Mouse (Mus musculus) monocyte, adult 59 days (primary cell): Measurements from ENCODE around the gene Smurf1. TPM values are rescaled to one million over a fixed set of nuclear protein-coding genes. Genes with fewer than 3 reads are reported as not detected.

Experiments
- total RNA-seq, 2 experiments: library from RNA; stranded (reverse); gene quantifications; one replicate each; pipeline ENCODE4 v1.2.4; 2023

Gene Smurf1
- 10 to 100 TPM; 20.4 to 24.0 TPM for total RNA-seq

DNA sequence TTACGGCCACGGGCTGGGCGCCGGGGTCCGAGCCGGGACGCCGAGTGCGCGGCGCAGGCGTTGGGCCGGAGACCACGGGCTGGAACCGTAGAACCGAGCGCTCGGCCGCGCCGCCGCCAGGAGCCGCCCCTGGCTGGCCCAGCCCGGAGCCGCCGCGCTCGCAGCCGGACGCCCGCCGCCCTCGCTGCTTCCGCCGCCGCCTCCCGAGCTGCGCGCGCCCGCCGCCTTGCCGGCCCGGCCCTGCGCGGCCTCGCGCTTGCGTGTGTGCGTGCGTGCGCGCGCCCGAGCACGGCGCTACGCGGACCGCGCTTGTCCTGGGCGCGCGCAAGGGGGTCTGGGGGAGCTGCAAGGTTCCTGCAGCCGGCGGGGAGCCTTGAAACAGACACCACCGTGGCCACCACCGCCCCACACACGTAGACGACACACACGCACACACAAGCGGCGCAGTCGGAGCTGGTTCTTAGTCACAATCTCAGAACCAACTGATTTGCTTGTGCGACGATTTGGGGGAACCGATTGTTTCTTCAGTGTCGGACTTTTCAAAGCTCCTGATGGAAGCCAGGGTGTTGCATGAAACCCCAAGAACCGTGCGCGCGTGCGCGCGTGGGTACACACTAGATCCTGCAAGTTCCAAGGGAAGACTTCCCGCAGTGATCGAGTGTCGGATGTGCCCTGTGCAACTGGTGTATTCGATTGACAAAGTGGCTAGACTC lies at the start of gene Smurf1:
Smurf1 (minus strand) TSS at position 209 of the 713 bp plus-strand sequence.

Other genes with a start within 250 kb of the Smurf1 start
- gene Tmem130, start 204.0 kb downstream of the Smurf1 start, total RNA-seq, result not detected
- gene Trrap, start 198.1 kb downstream of the Smurf1 start, total RNA-seq, result 100 to 1,000 TPM in 1 of 2 experiments, 10 to 100 TPM in 1; 91.3 to 106 TPM
- gene Gm4871, start 66.9 kb upstream of the Smurf1 start, total RNA-seq, result not detected
- gene 1700018F24Rik, start 77.1 kb upstream of the Smurf1 start, total RNA-seq, result not detected
- 10 to 100 TPM; 82.2 to 82.9 TPM for gene Arpc1a, start 118.0 kb upstream of the Smurf1 start, total RNA-seq
- not detected for gene Kpna7, start 118.2 kb upstream of the Smurf1 start, total RNA-seq
- 1,000 to 10,000 TPM; 1,041 to 1,090 TPM for gene Arpc1b, start 148.4 kb upstream of the Smurf1 start, total RNA-seq
- 10 to 100 TPM; 31.8 to 52.5 TPM for gene Pdap1, start 174.4 kb upstream of the Smurf1 start, total RNA-seq
- gene Bud31, start 174.5 kb upstream of the Smurf1 start, total RNA-seq, result 100 to 1,000 TPM; 107 to 112 TPM
- gene Ptcd1, start 201.3 kb upstream of the Smurf1 start, total RNA-seq, result 10 to 100 TPM; 12.3 to 14.1 TPM
- gene Cpsf4, start 201.4 kb upstream of the Smurf1 start, total RNA-seq, result 10 to 100 TPM; 33.2 to 38.2 TPM
- 100 to 1,000 TPM; 111 to 147 TPM for gene Atp5j2, start 226.2 kb upstream of the Smurf1 start, total RNA-seq
- gene Zkscan14, start 236.0 kb upstream of the Smurf1 start, total RNA-seq, result 10 to 100 TPM; 18.3 to 21.6 TPM
- gene Zkscan5, start 238.7 kb upstream of the Smurf1 start, total RNA-seq, result 1 to 10 TPM; 5.4 to 5.9 TPM